Comparison of ENCODE assay signal across 8 mouse cellular contexts in genomic region chr1:155097931-155098485, GRCm38 (mm10). TPM values are rescaled to one million over a fixed set of nuclear protein-coding genes. Genes with fewer than 3 reads are reported as not detected.
DNase-seq lines count a peak whose midpoint lies in the region; ATAC-seq lines count a peak whose summit lies in the region.

No protein-coding gene starts in this region.

- 0 out of 2 replicates have a peak, but pooled peaks have one; percentile 1 for ATAC-seq in frontal cortex, adult (ENCODE audit: low TSS enrichment)
- ATAC-seq in forebrain, embryonic 11.5 days (replicated peaks; ENCODE audit: low FRiP score) = peak; percentile 5; the same call in 1 of the 2 replicates
- 0 out of 2 replicates have a peak, but pooled peaks have one; percentile 3 for ATAC-seq in hindbrain, embryonic 12.5 days (ENCODE audit: low FRiP score)
- peak; percentile 37 for ATAC-seq in liver, embryonic 13.5 days (ENCODE audit: low read depth)

- no peaks in the 10 kb centered on the region for H3K27me3 ChIP-seq in forebrain, embryonic 11.5 days (ENCODE audit: control insufficient read depth, insufficient read depth, low read length)
- H3K27me3 ChIP-seq in hindbrain, embryonic 12.5 days = no peaks in the 10 kb centered on the region
- no peaks in the 10 kb centered on the region for H3K27me3 ChIP-seq in liver, embryonic 13.5 days

- peak overlapping the region; percentile 70 for H3K27ac ChIP-seq in forebrain, embryonic 11.5 days (ENCODE audit: low read depth, low read length)
- H3K27ac ChIP-seq in hindbrain, embryonic 12.5 days = peak overlapping the region; percentile 87
- H3K27ac ChIP-seq in liver, embryonic 13.5 days = peak overlapping the region; percentile 94

- peak overlapping the region; percentile 99 for H3K9ac ChIP-seq in forebrain, embryonic 11.5 days (ENCODE audit: low read length)
- H3K9ac ChIP-seq in hindbrain, embryonic 12.5 days = peak overlapping the region; percentile 98
- peak overlapping the region; percentile 99 for H3K9ac ChIP-seq in liver, embryonic 13.5 days

- no peaks in the 10 kb centered on the region for H3K9me3 ChIP-seq in forebrain, embryonic 11.5 days (ENCODE audit: control insufficient read depth, low read length)
- H3K9me3 ChIP-seq in hindbrain, embryonic 12.5 days (replicated peaks) = no peaks in the 10 kb centered on the region
- no peaks in the 10 kb centered on the region for H3K9me3 ChIP-seq in liver, embryonic 13.5 days (replicated peaks)

- peak overlapping the region; percentile 100 for H3K4me3 ChIP-seq in forebrain, embryonic 11.5 days (ENCODE audit: low read depth, low read length)
- peak overlapping the region; percentile 91 for H3K4me3 ChIP-seq in hindbrain, embryonic 12.5 days
- peak overlapping the region; percentile 99 for H3K4me3 ChIP-seq in liver, embryonic 13.5 days (replicated peaks)

- DNase-seq in frontal cortex, postnatal 25 days (ENCODE audit: low spot score in 2 of 2) = no peak
- peak; percentile 89 for DNase-seq in T-cell, adult 2 months (ENCODE audit: low spot score)
- peak; percentile 65 for DNase-seq in forebrain, embryonic 11.5 days (ENCODE audit: low spot score)
- peak; percentile 47 for DNase-seq in liver, embryonic 13.5 days
- DNase-seq in natural killer cell, adult 2 months (ENCODE audit: low spot score in 2 of 2) = peak; percentile 91 to 92
- DNase-seq in thymus, postnatal 10 days (ENCODE audit: low spot score in 2 of 2) = peak; percentile 66 to 69

- peak overlapping the region; percentile 79 for H3K4me2 ChIP-seq in forebrain, embryonic 11.5 days (ENCODE audit: low read depth, low read length, severe bottlenecking)
- peak overlapping the region; percentile 80 for H3K4me2 ChIP-seq in hindbrain, embryonic 12.5 days (replicated peaks)
- peak overlapping the region; percentile 78 for H3K4me2 ChIP-seq in liver, embryonic 13.5 days

- H3K36me3 ChIP-seq in forebrain, embryonic 11.5 days (ENCODE audit: control insufficient read depth, insufficient read depth, low read length) = no peaks in the 10 kb centered on the region; the same call in 1 of the 2 replicates
- no peaks in the 10 kb centered on the region for H3K36me3 ChIP-seq in hindbrain, embryonic 12.5 days
- no peaks in the 10 kb centered on the region for H3K36me3 ChIP-seq in liver, embryonic 13.5 days

- WGBS in forebrain, embryonic 11.5 days = under 1% methylated on average over 33 of the region's 33 CpGs
- under 1% methylated on average over 33 of the region's 33 CpGs for WGBS in hindbrain, embryonic 12.5 days
- WGBS in liver, embryonic 13.5 days (ENCODE audit: insufficient replicate concordance) = under 1% methylated on average over 33 of the region's 33 CpGs

- H3K4me1 ChIP-seq in forebrain, embryonic 11.5 days (replicated peaks; ENCODE audit: control insufficient read depth, insufficient read depth, low read length) = peaks cover 2% of the 10 kb centered on the region; the same call in 1 of the 2 replicates
- H3K4me1 ChIP-seq in hindbrain, embryonic 12.5 days = peaks cover 24% of the 10 kb centered on the region
- H3K4me1 ChIP-seq in liver, embryonic 13.5 days (replicated peaks) = peaks cover 29% of the 10 kb centered on the region

RNA-seq across cellular contexts. Expression of gene Ier5, which starts 1.4 kb away (rescaled TPM):
- polyA plus RNA-seq in forebrain, embryonic 11.5 days (2014; fragmentation: Nextera tagmentation; extraction: Ambion mirVana) = 19.4 and 28.0 TPM in 2 replicates
- polyA plus RNA-seq in hindbrain, embryonic 12.5 days (2016; fragmentation: Nextera tagmentation; extraction: Ambion mirVana) = 16.5 and 17.7 TPM in 2 replicates
- polyA plus RNA-seq in liver, embryonic 13.5 days (2015; fragmentation: Nextera tagmentation; extraction: Ambion mirVana) = 1.6 and 1.9 TPM in 2 replicates

RNA-seq across cellular contexts. Expression of gene Mr1, which starts 48.6 kb away (rescaled TPM):
- 0.55 and 0.96 TPM in 2 replicates for polyA plus RNA-seq in forebrain, embryonic 11.5 days (2014; fragmentation: Nextera tagmentation; extraction: Ambion mirVana)
- polyA plus RNA-seq in hindbrain, embryonic 12.5 days (2016; fragmentation: Nextera tagmentation; extraction: Ambion mirVana) = 2.1 and 2.4 TPM in 2 replicates
- 0.37 and 0.56 TPM in 2 replicates for polyA plus RNA-seq in liver, embryonic 13.5 days (2015; fragmentation: Nextera tagmentation; extraction: Ambion mirVana)

Comparison
In these comparisons a context has a peak if more than half of its experiments do, and no peak if none do; other contexts are left out.
1. DNase-seq: peak in T-cell, adult 2 months (single experiment), forebrain, embryonic 11.5 days (single experiment), liver, embryonic 13.5 days (single experiment), natural killer cell, adult 2 months (2 of 2) and thymus, postnatal 10 days (2 of 2); none in frontal cortex, postnatal 25 days (0 of 2).
2. Peak in every context shown above with its lines, with median percentiles within 50 percentile points of each other: ATAC-seq, H3K27ac ChIP-seq, H3K4me2 ChIP-seq, H3K4me3 ChIP-seq and H3K9ac ChIP-seq.